Mouse (Mus musculus) MEL (cell line): ENCODE results near the gene Speg. TPM values are rescaled to one million over a fixed set of nuclear protein-coding genes. Genes with fewer than 3 reads are reported as not detected.

Experiments used
- DNase-seq: peaks from one replicate; pipeline ENCODE4 v3.0.0; 2011; ENCODE audit warnings: low read depth, low spot score
- H3K27ac ChIP-seq: 2 replicates; pipeline ENCODE4 v1.5.1; 2012; ENCODE audit warnings: low read depth, mild to moderate bottlenecking, control low read depth, low read length, moderate library complexity; ENCODE audit not compliant: control insufficient read depth
- H3K27me3 ChIP-seq, 2 experiments: fragments of 150-350 bp in 1 of 2; sonication (generic) in 1 of 2; 2 replicates each; pipeline ENCODE4 v1.6.1; 2012; ENCODE audit warnings: low read length in 2 of 2, mild to moderate bottlenecking in 2 of 2, improper control_type of control experiment in 1 of 2, moderate library complexity in 1 of 2; ENCODE audit not compliant: insufficient read depth in 2 of 2, control insufficient read depth in 1 of 2
- H3K36me3 ChIP-seq, 2 experiments: 2 replicates each; pipeline ENCODE4 v1.6.1; 2012 to 2014; ENCODE audit warnings: low read length in 2 of 2, improper control_type of control experiment in 1 of 2, inconsistent platforms in 1 of 2, mild to moderate bottlenecking in 1 of 2; ENCODE audit not compliant: insufficient read depth in 2 of 2, control insufficient read depth in 1 of 2
- H3K4me1 ChIP-seq, 2 experiments: fragments of 150-350 bp in 1 of 2; sonication (generic) in 1 of 2; 2 replicates each; pipeline ENCODE4 v1.6.1; 2012; ENCODE audit warnings: low read length in 2 of 2, improper control_type of control experiment in 1 of 2, mild to moderate bottlenecking in 1 of 2; ENCODE audit not compliant: insufficient read depth in 2 of 2, control insufficient read depth in 1 of 2
- H3K4me3 ChIP-seq, 2 experiments: fragments of 150-350 bp in 1 of 2; sonication (generic) in 1 of 2; 2 replicates each; pipeline ENCODE4 v1.5.1; 2012; ENCODE audit warnings: low read depth in 2 of 2, low read length in 2 of 2, mild to moderate bottlenecking in 2 of 2, moderate library complexity in 2 of 2, control low read depth in 1 of 2, improper control_type of control experiment in 1 of 2; ENCODE audit not compliant: control insufficient read depth in 1 of 2, insufficient read depth in 1 of 2
- H3K79me2 ChIP-seq: 2 replicates; pipeline ENCODE4 v1.6.1; 2012; ENCODE audit warnings: mild to moderate bottlenecking, low read length, moderate library complexity; ENCODE audit not compliant: control insufficient read depth, poor library complexity, insufficient read depth
- H3K9ac ChIP-seq: 2 replicates; pipeline ENCODE4 v1.6.1; 2012; ENCODE audit warnings: low read depth, mild to moderate bottlenecking, control low read depth, low read length, moderate library complexity; ENCODE audit not compliant: control insufficient read depth, poor library complexity, severe bottlenecking
- H3K9me3 ChIP-seq: fragments of 150-350 bp; sonication (generic); replicated peaks from 2 replicates; pipeline ENCODE4 v1.6.1; 2012; ENCODE audit warnings: mild to moderate bottlenecking, low read length, improper control_type of control experiment, moderate library complexity; ENCODE audit not compliant: insufficient read depth
- EP300 ChIP-seq, 2 experiments: IDR thresholded peaks; 2 replicates each; pipeline ENCODE4 v1.6.1; 2011; ENCODE audit warnings: improper control_type of control experiment in 2 of 2, low read length in 2 of 2, low read depth in 1 of 2, mild to moderate bottlenecking in 1 of 2
- GABPA ChIP-seq: IDR thresholded peaks from 2 replicates; pipeline ENCODE4 v1.6.1; 2012; ENCODE audit warnings: low read depth, mild to moderate bottlenecking, inconsistent platforms, low read length, improper control_type of control experiment, moderate library complexity
- GATA1 ChIP-seq: IDR thresholded peaks from 2 replicates; pipeline ENCODE4 v1.6.1; 2011; ENCODE audit warnings: low read depth, low read length, improper control_type of control experiment
- HCFC1 ChIP-seq: IDR thresholded peaks from 2 replicates; pipeline ENCODE4 v1.6.1; 2012; ENCODE audit warnings: low read depth, mild to moderate bottlenecking, inconsistent platforms, low read length, improper control_type of control experiment, moderate library complexity
- MAX ChIP-seq: IDR thresholded peaks from 2 replicates; pipeline ENCODE4 v1.6.1; 2011; ENCODE audit warnings: low read length, improper control_type of control experiment
- MAZ ChIP-seq: IDR thresholded peaks from 2 replicates; pipeline ENCODE4 v1.6.1; 2012; ENCODE audit warnings: low read depth, mild to moderate bottlenecking, inconsistent platforms, low read length, improper control_type of control experiment
- MEF2A ChIP-seq: IDR thresholded peaks from 2 replicates; pipeline ENCODE4 v1.6.1; 2014; ENCODE audit warnings: low read depth, mild to moderate bottlenecking, inconsistent platforms, low read length, improper control_type of control experiment; ENCODE audit not compliant: poor library complexity, insufficient replicate concordance, severe bottlenecking; ENCODE audit errors: extremely low read depth
- MXI1 ChIP-seq: IDR thresholded peaks from 2 replicates; pipeline ENCODE4 v1.6.1; 2011; ENCODE audit warnings: mild to moderate bottlenecking, low read depth, low read length, improper control_type of control experiment
- MYB ChIP-seq: IDR thresholded peaks from 2 replicates; pipeline ENCODE4 v1.6.1; 2011; ENCODE audit warnings: mild to moderate bottlenecking, low read depth, low read length, improper control_type of control experiment
- MYC ChIP-seq: IDR thresholded peaks from 2 replicates; pipeline ENCODE4 v1.6.1; 2011; ENCODE audit warnings: low read depth, mild to moderate bottlenecking, low read length, improper control_type of control experiment, moderate library complexity
- POLR2A ChIP-seq, 2 experiments: IDR thresholded peaks; 2 replicates each; pipeline ENCODE4 v1.6.1; 2011 to 2012; ENCODE audit warnings: low read length in 2 of 2, mild to moderate bottlenecking in 2 of 2, control low read depth in 1 of 2, improper control_type of control experiment in 1 of 2, low read depth in 1 of 2, moderate library complexity in 1 of 2; ENCODE audit not compliant: control insufficient read depth in 1 of 2, insufficient read depth in 1 of 2, poor library complexity in 1 of 2
- POLR2AphosphoS2 ChIP-seq: IDR thresholded peaks from 2 replicates; pipeline ENCODE4 v1.6.1; 2011; ENCODE audit warnings: low read length, improper control_type of control experiment
- RCOR1 ChIP-seq: IDR thresholded peaks from 2 replicates; pipeline ENCODE4 v1.6.1; 2012; ENCODE audit warnings: low read depth, mild to moderate bottlenecking, inconsistent platforms, low read length, improper control_type of control experiment
- TAL1 ChIP-seq: IDR thresholded peaks from 2 replicates; pipeline ENCODE4 v1.6.1; 2012; ENCODE audit warnings: mild to moderate bottlenecking, inconsistent platforms, low read length, moderate library complexity, mixed read lengths
- TCF12 ChIP-seq: IDR thresholded peaks from 2 replicates; pipeline ENCODE4 v1.6.1; 2014; ENCODE audit warnings: low read depth, mild to moderate bottlenecking, inconsistent platforms, low read length, improper control_type of control experiment, moderate library complexity
- UBTF ChIP-seq: IDR thresholded peaks from 2 replicates; pipeline ENCODE4 v1.6.1; 2012; ENCODE audit warnings: low read depth, mild to moderate bottlenecking, inconsistent platforms, low read length, improper control_type of control experiment, moderate library complexity, borderline replicate concordance; ENCODE audit not compliant: insufficient read depth
- USF1 ChIP-seq: IDR thresholded peaks from 2 replicates; pipeline ENCODE4 v1.6.1; 2014; ENCODE audit warnings: low read depth, mild to moderate bottlenecking, inconsistent platforms, low read length, improper control_type of control experiment, moderate library complexity
- ZNF384 ChIP-seq: IDR thresholded peaks from 2 replicates; pipeline ENCODE4 v1.6.1; 2012; ENCODE audit warnings: low read depth, mild to moderate bottlenecking, inconsistent platforms, low read length, improper control_type of control experiment
- polyA plus RNA-seq, 2 experiments: library from polyadenylated mRNA; stranded (reverse) in 1 of 2; unstranded in 1 of 2; fragments of >175 nt in 1 of 2; fragments of >200 nt in 1 of 2; gene quantifications; 2 replicates each; pipeline versions ENCODE4 v1.2.1 to v1.2.4; 2012; ENCODE audit warnings: low replicate concordance in 2 of 2, low read depth in 1 of 2; ENCODE audit not compliant: insufficient read length in 2 of 2, insufficient read depth in 1 of 2, missing spikeins in 1 of 2
- total RNA-seq: library from RNA; depleted of rRNA; stranded (reverse); fragments of 300-350 nt; gene quantifications from 2 replicates; pipeline ENCODE4 v1.2.3, GENCODE M21; 2012

The Speg gene
- total and polyA plus RNA-seq, 3 experiments: 1.7 to 9.5 TPM; not detected in 1

GRCm38 (mm10) chr1:75331271-75331670 lies 43.8 kb upstream of the Speg start:
- DNase-seq: no peak
- Histone ChIP-seq H3K36me3 (no peaks in the 10 kb centered on the region; a peak in 1 of 4 replicates), H3K9ac (no peak overlapping the region), H3K4me1 (peaks cover 1 to 3% of the 10 kb centered on the region in 2 experiments; a peak in 3 of 4 replicates), H3K27ac (no peak overlapping the region), H3K79me2 (no peaks in the 10 kb centered on the region), H3K9me3 (no peaks in the 10 kb centered on the region), H3K4me3 (no peak overlapping the region), H3K27me3 (no peaks in the 10 kb centered on the region; a peak in 1 of 4 replicates)
- TF ChIP-seq MXI1 (no peak), GABPA (no peak), MYC (no peak), GATA1 (no peak), MAZ (no peak), TCF12 (no peak), HCFC1 (no peak), EP300 (IDR thresholded peaks at IDR 0.05; ENCODE audit: low read depth in 1 of 2, low read length in 2 of 2) (no peak), MAX (no peak), TAL1 (no peak), MYB (no peak), MEF2A (no peak), RCOR1 (no peak), UBTF (no peak)

GRCm38 (mm10) chr1:75336461-75336860 lies 38.6 kb upstream of the Speg start:
- Histone ChIP-seq H3K9ac (no peak overlapping the region), H3K27ac (no peak overlapping the region), H3K9me3 (no peaks in the 10 kb centered on the region), H3K4me3 (no peak overlapping the region), H3K4me1 (peaks cover 3 to 12% of the 10 kb centered on the region in 2 experiments; a peak in 3 of 4 replicates), H3K79me2 (no peaks in the 10 kb centered on the region), H3K36me3 (peaks cover 0 to 7% of the 10 kb centered on the region in 2 experiments; a peak in 2 of 4 replicates), H3K27me3 (no peaks in the 10 kb centered on the region)
- TF ChIP-seq UBTF (no peak), POLR2A (IDR thresholded peaks at IDR 0.05; ENCODE audit: control insufficient read depth in 1 of 2, insufficient read depth in 1 of 2, low read depth in 1 of 2, low read length in 2 of 2, poor library complexity in 1 of 2) (no peak), TAL1 (peak; percentile 6; the same call in 1 of the 2 replicates), ZNF384 (no peak), POLR2AphosphoS2 (no peak), USF1 (no peak)
- DNase-seq: peak; percentile 53
